Mouse (Mus musculus): Measurements from ENCODE around the gene Spty2d1.

Gene Spty2d1

DNA sequence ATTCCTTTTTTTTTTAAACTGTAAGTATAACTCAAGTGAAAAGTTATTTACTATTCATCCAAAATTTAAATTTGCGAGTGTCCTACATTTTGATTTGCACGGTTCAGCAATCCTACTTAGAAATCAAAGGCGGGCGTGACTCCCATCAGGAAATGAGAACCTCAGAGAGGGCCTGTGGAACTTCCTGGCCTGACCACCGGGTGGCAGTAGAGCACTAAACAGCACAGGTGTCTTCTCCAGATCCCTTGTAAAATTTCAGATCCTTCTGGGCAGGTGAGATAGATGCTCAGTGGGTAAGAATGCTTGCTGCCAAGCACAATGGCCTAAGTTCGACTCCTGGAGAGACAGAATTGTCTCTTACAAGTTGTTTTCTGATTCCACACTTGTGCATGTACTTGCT, 15.3 kb upstream of the Spty2d1 start:
- in situ Hi-C loops (cut with MboI; ENCODE audit: unreplicated experiment in 2 of 2), result loop anchor here (5.0 kb wide), 3 partner anchors 54 to 124 kb away; no protein-coding TSS in a partner anchor

DNA sequence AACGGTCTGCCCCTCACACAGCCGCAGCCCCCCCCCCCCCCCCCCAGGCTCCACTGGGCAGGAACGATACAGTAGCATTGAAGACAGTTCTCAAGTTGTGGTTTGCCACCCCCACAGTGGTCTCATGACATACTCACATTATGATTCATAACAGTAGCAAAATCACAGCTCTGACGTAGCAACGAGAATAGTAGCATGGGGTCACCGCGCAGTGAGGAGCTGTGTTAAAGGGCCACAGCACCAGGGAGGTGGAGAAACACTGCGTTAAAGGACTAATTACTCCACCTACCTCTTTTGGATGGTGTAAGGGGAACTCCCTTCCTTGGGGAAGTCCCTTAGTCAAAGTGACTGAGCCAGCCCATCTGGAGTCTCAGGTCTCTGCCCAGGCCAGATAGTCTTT, 14.3 kb upstream of the Spty2d1 start:
- in situ Hi-C loops (cut with MboI; ENCODE audit: unreplicated experiment in 2 of 2), result loop anchor here (5.0 kb wide), 3 partner anchors 55 to 125 kb away; no protein-coding TSS in a partner anchor

- in situ Hi-C loops (cut with MboI; ENCODE audit: unreplicated experiment in 2 of 2), result loop anchor here (5.0 kb wide), 3 partner anchors 56 to 126 kb away; no protein-coding TSS in a partner anchor
Measured at GRCm38 (mm10) chr7:47020956-47021355, 12.7 kb upstream of the Spty2d1 start.

DNA sequence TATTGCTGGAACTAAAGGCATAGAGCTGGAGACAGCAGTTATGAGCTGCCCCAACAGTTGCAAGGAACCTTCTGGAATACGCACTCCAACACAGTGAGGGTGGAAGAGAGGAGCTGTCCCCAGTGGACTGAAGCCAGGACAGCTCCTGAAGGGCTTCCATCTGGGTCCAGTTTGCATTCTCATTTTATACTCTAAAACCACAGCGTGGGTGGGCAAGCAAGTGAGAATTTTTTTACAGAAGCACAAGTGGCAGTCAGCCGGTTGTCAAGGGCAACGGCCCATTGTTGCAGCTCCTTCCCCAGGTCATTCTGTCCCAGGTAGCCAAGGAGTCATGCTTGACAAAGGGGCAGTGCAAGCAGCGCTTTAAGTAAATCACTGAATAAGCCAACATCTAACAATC, 11.4 kb upstream of the Spty2d1 start:
- in situ Hi-C loops (cut with MboI; ENCODE audit: unreplicated experiment in 2 of 2), result loop anchor here (5.0 kb wide), 4 partner anchors 57 to 128 kb away; no protein-coding TSS in a partner anchor

- in situ Hi-C loops (cut with MboI; ENCODE audit: unreplicated experiment in 2 of 2), result loop anchor here (5.0 kb wide), 1 partner anchor 55 kb away; no protein-coding TSS in a partner anchor
Measured at GRCm38 (mm10) chr7:47017146-47017545, 8.9 kb upstream of the Spty2d1 start.

GRCm38 (mm10) chr7:47016602-47017001, 8.4 kb upstream of the Spty2d1 start:
- in situ Hi-C loops (cut with MboI; ENCODE audit: unreplicated experiment in 2 of 2), result loop anchor here (5.0 kb wide), 1 partner anchor 54 kb away; no protein-coding TSS in a partner anchor

DNA sequence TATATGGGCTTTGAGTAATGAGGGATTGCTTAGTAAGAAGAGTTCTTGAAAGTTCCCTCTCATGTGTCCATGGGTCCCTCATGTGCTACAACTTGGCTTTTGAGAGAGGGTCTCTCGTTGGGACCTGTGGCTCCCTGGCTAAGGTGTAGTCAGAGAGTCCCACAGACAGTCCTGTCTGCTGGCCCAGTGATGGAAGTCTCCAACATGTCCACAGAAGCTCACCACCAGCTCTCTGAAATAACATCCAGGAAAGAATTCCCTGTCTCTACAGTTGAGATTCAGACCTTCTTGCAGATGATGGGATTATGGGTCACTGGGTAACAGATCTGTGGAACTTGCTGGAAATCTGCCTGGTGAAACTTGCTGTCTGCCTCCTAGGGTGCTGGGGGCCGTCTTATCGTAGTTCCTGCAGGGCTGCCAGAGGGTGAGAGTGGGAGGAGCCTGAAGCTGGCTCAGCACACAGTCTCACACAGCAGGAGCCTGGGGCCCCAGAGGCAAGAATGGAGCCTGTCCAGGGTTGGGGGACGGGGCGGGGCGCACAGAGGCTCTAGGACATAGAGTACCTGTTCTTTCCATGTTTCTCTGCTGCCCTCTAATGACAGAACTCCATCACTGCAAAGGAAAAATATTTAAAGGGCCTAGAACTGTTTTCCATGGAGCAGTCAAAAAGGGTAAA, 7.3 kb upstream of the Spty2d1 start:
- in situ Hi-C loops (cut with MboI; ENCODE audit: unreplicated experiment in 2 of 2), result loop anchor here (5.0 kb wide), 1 partner anchor 53 kb away; no protein-coding TSS in a partner anchor

- in situ Hi-C loops (cut with MboI; ENCODE audit: unreplicated experiment in 2 of 2), result loop anchor here (5.0 kb wide), 1 partner anchor 52 kb away; no protein-coding TSS in a partner anchor
Measured at GRCm38 (mm10) chr7:47014564-47015389, 6.6 kb upstream of the Spty2d1 start.

GRCm38 (mm10) chr7:47013131-47013767, 5.0 kb upstream of the Spty2d1 start:
- in situ Hi-C loops (cut with MboI; ENCODE audit: unreplicated experiment in 2 of 2), result no loop called here

GRCm38 (mm10) chr7:47007818-47008167, 418 bp downstream of the Spty2d1 start:
- in situ Hi-C loops (cut with MboI; ENCODE audit: unreplicated experiment in 2 of 2), result loop anchor here in 1 of 2 experiments (5.0 kb wide), 1 partner anchor 210 kb away; the partner anchor contains the start of genes Gtf2h1 and Hps5

- in situ Hi-C loops (cut with MboI; ENCODE audit: unreplicated experiment in 2 of 2), result loop anchor here in 1 of 2 experiments (5.0 kb wide), 1 partner anchor 210 kb away; the partner anchor contains the start of genes Gtf2h1 and Hps5
Measured at GRCm38 (mm10) chr7:47007109-47007780, 966 bp downstream of the Spty2d1 start.

- in situ Hi-C loops (cut with MboI; ENCODE audit: unreplicated experiment in 2 of 2), result no loop called here
Measured at GRCm38 (mm10) chr7:47003411-47004115, 4.6 kb downstream of the Spty2d1 start.

GRCm38 (mm10) chr7:47001900-47002275, 6.3 kb downstream of the Spty2d1 start:
- in situ Hi-C loops (cut with MboI; ENCODE audit: unreplicated experiment in 2 of 2), result no loop called here

- in situ Hi-C loops (cut with MboI; ENCODE audit: unreplicated experiment in 2 of 2), result no loop called here
Measured at GRCm38 (mm10) chr7:47001125-47001899, 6.9 kb downstream of the Spty2d1 start.

GRCm38 (mm10) chr7:47000644-47000983, 7.6 kb downstream of the Spty2d1 start:
- in situ Hi-C loops (cut with MboI; ENCODE audit: unreplicated experiment in 2 of 2), result no loop called here

DNA sequence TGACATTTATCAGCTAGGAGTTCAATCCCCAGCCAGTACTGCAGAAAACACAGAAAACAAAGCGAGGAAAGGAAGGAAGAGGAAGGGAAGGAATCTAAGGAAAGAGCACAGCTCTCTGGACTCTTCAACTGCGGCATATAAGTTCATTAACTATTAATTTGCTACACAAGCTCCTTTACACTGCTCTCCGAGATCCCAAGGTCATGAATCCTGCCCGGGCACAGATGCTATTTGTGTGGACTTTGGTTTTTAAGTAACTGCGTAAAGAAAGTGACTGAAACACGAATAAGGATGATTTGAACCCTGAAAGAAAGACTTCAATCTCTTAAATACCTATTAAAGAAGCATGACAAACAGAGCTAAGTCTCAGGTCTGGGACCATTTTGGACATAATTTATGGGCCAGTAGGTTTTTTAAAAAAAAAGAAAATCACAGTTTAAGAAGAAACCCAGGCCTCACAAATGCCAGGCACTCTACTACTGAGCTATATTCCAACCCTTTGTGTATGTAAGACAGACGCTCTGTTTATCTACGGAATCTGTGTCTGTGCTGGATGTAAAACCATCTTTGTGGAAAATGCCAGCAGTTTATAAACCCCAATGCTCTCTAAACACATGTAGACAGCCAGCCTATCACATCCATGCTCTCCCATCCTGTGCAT, 8.1 kb downstream of the Spty2d1 start:
- in situ Hi-C loops (cut with MboI; ENCODE audit: unreplicated experiment in 2 of 2), result no loop called here

DNA sequence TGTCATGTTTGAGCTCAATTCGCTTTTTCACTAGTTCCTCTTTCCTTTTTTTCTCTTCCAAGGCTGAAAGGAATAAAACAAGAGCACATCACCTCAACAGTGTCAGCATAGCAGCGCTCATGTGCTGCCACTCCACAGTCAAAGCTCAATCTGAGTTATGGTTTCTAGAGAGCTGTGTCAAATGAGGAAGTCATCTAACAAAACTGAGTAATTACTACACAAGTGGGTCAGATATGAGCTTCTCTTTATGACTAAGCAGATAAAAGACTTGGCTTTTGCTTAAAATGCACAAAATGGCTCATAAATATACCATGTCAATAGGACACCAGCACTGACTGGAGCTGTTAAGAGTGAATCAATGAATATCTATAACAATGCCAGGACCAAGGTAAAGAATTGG, 9.3 kb downstream of the Spty2d1 start:
- in situ Hi-C loops (cut with MboI; ENCODE audit: unreplicated experiment in 2 of 2), result no loop called here

DNA sequence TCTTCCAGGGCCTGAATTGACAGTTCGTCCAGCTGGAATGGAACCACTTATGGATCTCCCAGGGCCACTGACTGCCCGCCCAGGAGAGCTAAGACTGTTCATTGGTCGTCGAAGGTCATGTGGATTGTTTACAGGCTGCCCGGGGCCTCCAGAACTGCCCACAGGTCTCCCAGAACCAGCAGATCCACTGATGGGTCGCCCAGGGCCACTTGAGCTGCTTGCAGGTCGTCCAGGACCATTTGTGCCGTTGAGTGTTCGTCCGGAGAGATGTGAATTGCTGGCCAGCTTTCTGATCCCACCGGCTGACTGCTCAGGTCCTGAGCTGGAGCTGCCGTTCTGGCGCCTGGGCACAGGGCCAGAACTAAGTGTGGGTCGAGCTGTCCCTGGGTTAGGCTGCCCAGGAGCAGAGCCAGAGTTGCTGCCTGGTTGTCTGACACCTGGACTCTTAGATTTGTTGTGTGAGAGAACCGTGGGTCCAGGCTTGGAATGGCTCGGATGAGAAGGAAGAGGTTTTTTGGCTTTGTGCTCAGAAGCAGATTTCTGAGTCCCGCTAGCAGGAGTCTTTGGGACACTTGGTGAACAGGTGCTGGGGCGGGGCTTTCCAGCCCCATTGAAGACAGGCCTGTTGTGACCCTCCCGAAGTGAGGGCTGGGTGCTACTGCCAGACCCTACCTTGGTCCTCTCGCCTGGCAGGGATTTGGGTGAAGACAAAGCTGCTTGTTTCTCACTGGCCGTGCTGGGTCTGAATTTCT, 10.4 kb downstream of the Spty2d1 start:
- in situ Hi-C loops (cut with MboI; ENCODE audit: unreplicated experiment in 2 of 2), result no loop called here

All from v-Abl transformed pro-B cells (cell line).